Mouse (Mus musculus): Measurements from ENCODE around the gene Adamtsl4. TPM values are rescaled to one million over a fixed set of nuclear protein-coding genes. Genes with fewer than 3 reads are reported as not detected.
"Not testable (repeated sequence)": the region's sequence is repeated elsewhere in the genome, so short reads cannot be mapped to it uniquely, and the experiment has no call there.

Gene Adamtsl4
- polyA plus RNA-seq, 1 experiment from 2014 or later: 4.2 TPM

GRCm38 (mm10) chr3:95660788-95661478 is 26.8 kb downstream of the Adamtsl4 start:
- Histone ChIP-seq H3K27ac (peak overlapping the region; percentile 98), H3K36me3 (peaks cover 53% of the 10 kb centered on the region), H3K4me3 (peak overlapping the region; percentile 97), H3K4me1 (peaks cover 50% of the 10 kb centered on the region), H3K27me3 (ENCODE audit: insufficient read depth, poor library complexity, severe bottlenecking) (no peaks in the 10 kb centered on the region), H3K9me3 (no peaks in the 10 kb centered on the region)
- 24% methylated on average over 2 of the region's 2 CpGs for WGBS
- DNase-seq (ENCODE audit: low spot score): no peak

- Histone ChIP-seq H3K36me3 (peaks cover 48% of the 10 kb centered on the region), H3K4me1 (peaks cover 42% of the 10 kb centered on the region), H3K9me3 (no peaks in the 10 kb centered on the region), H3K4me3 (peak overlapping the region; percentile 97), H3K27ac (peak overlapping the region; percentile 98), H3K27me3 (ENCODE audit: insufficient read depth, poor library complexity, severe bottlenecking) (no peaks in the 10 kb centered on the region)
- 2% methylated on average over 8 of the region's 8 CpGs for WGBS
- no peak for DNase-seq (ENCODE audit: low spot score)
Measured at GRCm38 (mm10) chr3:95659948-95660347, 27.8 kb downstream of the Adamtsl4 start.

DNA sequence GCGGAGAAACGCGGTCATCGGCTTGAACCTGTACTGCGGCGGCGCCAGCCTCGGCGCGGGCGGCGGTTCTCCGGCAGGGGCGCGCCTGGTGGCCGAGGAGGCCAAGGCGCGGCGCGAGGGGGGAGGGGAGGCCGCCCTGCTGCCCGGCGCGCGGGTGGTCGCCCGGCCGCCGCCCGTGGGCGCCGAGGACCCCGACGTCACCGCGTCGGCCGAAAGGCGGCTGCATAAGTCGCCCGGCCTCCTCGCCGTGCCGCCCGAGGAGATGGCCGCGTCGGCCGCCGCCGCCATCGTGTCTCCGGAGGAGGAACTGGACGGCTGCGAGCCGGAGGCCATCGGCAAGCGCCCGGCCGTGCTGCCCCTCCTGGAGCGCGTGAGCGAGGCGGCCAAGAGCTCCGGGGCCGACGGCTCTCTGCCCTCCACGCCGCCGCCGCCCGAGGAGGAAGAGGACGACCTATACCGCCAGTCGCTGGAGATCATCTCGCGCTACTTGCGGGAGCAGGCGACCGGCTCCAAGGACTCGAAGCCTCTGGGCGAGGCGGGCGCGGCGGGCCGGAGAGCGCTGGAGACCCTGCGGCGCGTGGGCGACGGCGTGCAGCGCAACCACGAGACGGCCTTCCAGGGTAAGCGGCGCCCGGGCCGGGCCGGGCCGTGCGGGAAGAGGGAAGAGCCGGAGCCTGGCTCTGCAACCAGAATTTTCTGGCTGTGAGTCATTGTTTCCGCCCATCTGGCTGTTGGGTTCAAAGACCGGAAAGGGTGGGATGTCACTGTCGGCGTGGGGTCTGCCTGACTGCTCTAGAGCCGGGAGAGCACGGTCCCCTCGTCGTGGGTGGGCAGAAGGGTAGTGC is 28.6 kb downstream of the Adamtsl4 start:
- under 1% methylated on average over 112 of the region's 113 CpGs for WGBS
- Histone ChIP-seq H3K4me3 (peak overlapping the region; percentile 97), H3K27ac (peak overlapping the region; percentile 98), H3K36me3 (peaks cover 39% of the 10 kb centered on the region), H3K4me1 (peaks cover 33% of the 10 kb centered on the region), H3K27me3 (ENCODE audit: insufficient read depth, poor library complexity, severe bottlenecking) (no peaks in the 10 kb centered on the region), H3K9me3 (no peaks in the 10 kb centered on the region)
- DNase-seq (ENCODE audit: low spot score): peak; percentile 89

GRCm38 (mm10) chr3:95658236-95658867 is 29.4 kb downstream of the Adamtsl4 start, which contains the start of gene Mcl1:
TSS of gene Mcl1 (plus strand) at chr3:95658788.
- WGBS: under 1% methylated on average over 43 of the region's 43 CpGs

GRCm38 (mm10) chr3:95657711-95658110 is 30.0 kb downstream of the Adamtsl4 start:
- no peaks in the 10 kb centered on the region for H3K9me3 ChIP-seq
- H3K27me3 ChIP-seq (ENCODE audit: insufficient read depth, poor library complexity, severe bottlenecking): no peaks in the 10 kb centered on the region
- WGBS: 90% methylated on average over 3 of the region's 3 CpGs
- H3K36me3 ChIP-seq: peaks cover 26% of the 10 kb centered on the region
- H3K4me3 ChIP-seq: peak overlapping the region; percentile 97
- DNase-seq (ENCODE audit: low spot score): no peak
- peaks cover 33% of the 10 kb centered on the region for H3K4me1 ChIP-seq
- peak overlapping the region; percentile 98 for H3K27ac ChIP-seq

More at GRCm38 (mm10) chr3:95658236-95658867, 29.4 kb downstream of the Adamtsl4 start, which contains the start of gene Mcl1:
- H3K4me3 ChIP-seq: peak within 1 kb of the TSS; percentile 97
- H3K4me1 ChIP-seq: peaks cover 32% of the 10 kb centered on the region
- H3K9me3 ChIP-seq: no peaks in the 10 kb centered on the region
- peak; percentile 97 for DNase-seq (ENCODE audit: low spot score)
- H3K36me3 ChIP-seq: peaks cover 32% of the 10 kb centered on the region
- H3K27me3 ChIP-seq (ENCODE audit: insufficient read depth, poor library complexity, severe bottlenecking): no peaks in the 10 kb centered on the region
- peak within 1 kb of the TSS; percentile 98 for H3K27ac ChIP-seq

DNA sequence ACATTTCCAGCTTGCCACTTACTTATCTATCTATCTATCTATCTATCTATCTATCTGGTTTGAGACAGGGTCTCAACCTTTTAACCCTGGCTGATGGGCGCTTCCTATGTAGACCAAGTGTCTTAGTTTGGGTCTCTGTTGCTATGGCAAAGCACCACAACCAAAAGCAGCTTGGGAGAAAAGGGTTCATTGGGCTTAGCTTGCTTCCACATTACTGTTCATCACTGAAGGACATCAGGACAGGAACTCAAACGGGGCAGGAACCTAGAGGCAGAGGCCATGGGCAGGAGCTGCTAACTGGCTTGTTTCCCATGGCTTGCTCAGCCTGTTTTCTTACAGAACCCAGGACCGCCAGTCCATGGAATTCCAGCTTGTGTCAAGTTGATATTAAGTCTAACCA is 30.6 kb downstream of the Adamtsl4 start:
- WGBS: 84% methylated on average over 3 of the region's 3 CpGs
- Histone ChIP-seq H3K4me3 (no peak overlapping the region), H3K27ac (no peak overlapping the region), H3K36me3 (peaks cover 20% of the 10 kb centered on the region), H3K27me3 (ENCODE audit: insufficient read depth, poor library complexity, severe bottlenecking) (no peaks in the 10 kb centered on the region), H3K4me1 (peaks cover 33% of the 10 kb centered on the region), H3K9me3 (no peaks in the 10 kb centered on the region)
- no peak for DNase-seq (ENCODE audit: low spot score)

- H3K36me3 ChIP-seq: peaks cover 7% of the 10 kb centered on the region
- DNase-seq (ENCODE audit: low spot score): no peak
- peaks cover 28% of the 10 kb centered on the region for H3K4me1 ChIP-seq
- WGBS: 83% methylated on average over 5 of the region's 5 CpGs
- no peaks in the 10 kb centered on the region for H3K27me3 ChIP-seq (ENCODE audit: insufficient read depth, poor library complexity, severe bottlenecking)
- no peaks in the 10 kb centered on the region for H3K9me3 ChIP-seq
- H3K27ac ChIP-seq: no peak overlapping the region
- H3K4me3 ChIP-seq: no peak overlapping the region
Measured at GRCm38 (mm10) chr3:95655437-95655836, 32.3 kb downstream of the Adamtsl4 start.

GRCm38 (mm10) chr3:95654371-95654770 is 33.3 kb downstream of the Adamtsl4 start:
- not testable (repeated sequence) for H3K9me3 ChIP-seq; DNase-seq (ENCODE audit: low spot score); H3K36me3 ChIP-seq; H3K27me3 ChIP-seq (ENCODE audit: insufficient read depth, poor library complexity, severe bottlenecking); H3K27ac ChIP-seq; H3K4me3 ChIP-seq
- WGBS: 86% methylated on average over 3 of the region's 3 CpGs
- H3K4me1 ChIP-seq: peaks cover 29% of the 10 kb centered on the region

DNA sequence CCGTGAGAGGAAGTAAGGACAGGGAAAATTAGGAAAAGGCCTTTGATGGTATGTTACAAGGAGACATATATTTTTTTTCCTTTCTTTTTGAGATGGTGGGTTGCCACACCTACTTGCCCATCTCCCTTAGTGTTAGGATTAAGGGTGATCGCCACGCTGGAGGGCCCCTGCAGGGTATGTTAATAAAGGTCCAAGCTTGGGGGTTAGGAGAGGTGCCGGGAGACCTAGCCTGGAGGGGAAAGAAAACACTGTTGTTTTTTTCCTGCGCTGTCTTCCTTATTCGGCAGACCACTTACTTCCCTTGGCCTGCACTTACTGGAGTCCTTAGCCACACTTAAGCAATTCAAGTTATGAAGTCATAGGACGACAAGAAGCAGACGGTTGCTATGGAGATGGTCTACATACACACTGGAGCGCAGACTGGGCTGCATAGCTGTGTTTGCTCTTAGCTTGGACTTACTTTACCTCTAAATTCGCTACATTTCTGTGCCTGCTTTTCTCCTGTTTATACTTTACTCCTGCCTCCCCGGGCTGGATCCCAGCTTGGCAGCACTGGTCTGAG is 34.2 kb downstream of the Adamtsl4 start:
- DNase-seq (ENCODE audit: low spot score): no peak
- H3K9me3 ChIP-seq: no peaks in the 10 kb centered on the region
- peak overlapping the region; percentile 76 for H3K27ac ChIP-seq
- peaks cover 29% of the 10 kb centered on the region for H3K4me1 ChIP-seq
- 20% methylated on average over 11 of the region's 11 CpGs for WGBS
- no peaks in the 10 kb centered on the region for H3K27me3 ChIP-seq (ENCODE audit: insufficient read depth, poor library complexity, severe bottlenecking)
- H3K36me3 ChIP-seq: no peaks in the 10 kb centered on the region
- peak overlapping the region; percentile 19; the same call in 1 of the 2 replicates for H3K4me3 ChIP-seq

DNA sequence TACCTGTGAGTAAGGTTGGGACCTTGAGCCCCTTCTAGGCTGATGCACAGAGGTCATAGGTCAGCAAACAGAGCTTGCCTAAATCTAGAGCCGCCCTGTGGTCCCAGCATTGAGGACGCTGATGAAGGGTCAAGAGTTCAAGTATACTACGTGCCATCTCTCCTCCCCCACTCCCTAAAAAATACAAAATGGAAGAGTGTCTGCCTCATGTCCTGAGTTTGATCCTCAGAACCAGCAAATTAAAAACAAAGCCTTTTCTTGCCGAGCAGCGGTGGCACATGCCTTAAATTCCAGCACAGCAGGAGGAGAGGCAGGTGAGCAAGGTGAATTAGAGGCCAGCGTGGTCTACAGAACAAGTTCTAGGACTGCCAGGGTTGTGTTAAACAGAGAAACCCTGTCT is 34.8 kb downstream of the Adamtsl4 start:
- no peaks in the 10 kb centered on the region for H3K36me3 ChIP-seq
- H3K27me3 ChIP-seq (ENCODE audit: insufficient read depth, poor library complexity, severe bottlenecking): no peaks in the 10 kb centered on the region
- no peak for DNase-seq (ENCODE audit: low spot score)
- no peak overlapping the region for H3K4me3 ChIP-seq
- H3K27ac ChIP-seq: 0 out of 2 replicates have a peak overlapping the region, but pooled peaks have one; percentile 76
- H3K9me3 ChIP-seq: no peaks in the 10 kb centered on the region
- H3K4me1 ChIP-seq: peaks cover 29% of the 10 kb centered on the region
- 30% methylated on average over 6 of the region's 6 CpGs for WGBS

DNA sequence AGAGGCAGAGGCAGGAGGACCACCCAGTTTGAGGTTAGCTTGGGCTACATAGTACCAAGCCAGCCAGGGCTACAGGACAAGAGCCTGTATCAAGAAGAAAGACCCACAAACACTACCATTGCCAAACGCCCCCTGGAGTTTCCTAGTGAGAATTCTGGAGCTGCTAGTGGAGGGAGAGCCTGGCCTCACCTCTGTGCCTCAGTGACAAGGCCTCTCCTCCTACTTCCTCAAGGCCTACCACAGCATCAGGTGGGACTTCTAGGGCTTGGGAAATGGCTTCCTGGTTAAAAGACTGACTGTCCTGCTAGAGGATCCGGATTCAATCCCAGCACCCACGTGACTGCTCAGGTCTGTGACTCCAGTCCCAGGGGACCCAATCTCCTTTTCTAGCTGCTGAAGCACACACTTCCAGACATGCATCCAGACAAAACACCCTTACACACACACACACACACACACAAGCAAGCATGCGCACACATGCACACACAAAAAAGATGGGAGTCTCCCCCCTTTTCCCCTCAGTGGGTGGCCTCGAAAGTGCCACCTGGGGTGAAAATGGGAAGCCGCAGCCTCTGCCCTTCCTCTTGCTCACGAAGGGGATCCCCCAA is 35.4 kb downstream of the Adamtsl4 start:
- no peaks in the 10 kb centered on the region for H3K9me3 ChIP-seq
- no peak for DNase-seq (ENCODE audit: low spot score)
- H3K27me3 ChIP-seq (ENCODE audit: insufficient read depth, poor library complexity, severe bottlenecking): no peaks in the 10 kb centered on the region
- no peaks in the 10 kb centered on the region for H3K36me3 ChIP-seq
- WGBS: 63% methylated on average over 7 of the region's 7 CpGs
- no peak overlapping the region for H3K4me3 ChIP-seq
- H3K27ac ChIP-seq: 0 out of 2 replicates have a peak overlapping the region, but pooled peaks have one; percentile 13
- peaks cover 29% of the 10 kb centered on the region for H3K4me1 ChIP-seq
